Comparison of ENCODE assay signal across 8 mouse cellular contexts in the genomic region with DNA sequence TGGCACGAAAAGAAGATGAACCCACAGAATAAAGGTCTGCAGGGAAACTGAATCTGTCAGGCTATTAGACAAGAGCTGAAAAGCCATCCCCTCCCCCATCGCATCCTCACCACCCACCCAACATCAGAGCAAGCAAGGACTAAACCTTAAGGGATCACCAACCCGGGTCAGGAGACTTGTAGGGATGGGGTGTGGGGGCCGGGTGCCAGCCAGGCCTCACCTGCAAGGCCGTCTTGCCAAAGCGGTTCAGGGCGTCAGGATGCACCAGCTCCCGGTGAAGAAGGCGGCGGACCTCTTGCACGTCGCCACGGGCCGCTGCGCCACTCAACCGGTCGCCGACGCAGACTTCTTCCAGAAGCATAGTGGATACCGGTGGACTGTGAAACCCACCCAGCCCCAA. TPM values are rescaled to one million over a fixed set of nuclear protein-coding genes. Genes with fewer than 3 reads are reported as not detected.
DNase-seq lines count a peak whose midpoint lies in the region; ATAC-seq and TF ChIP-seq lines count a peak whose summit lies in the region.

No protein-coding gene starts in this region.

- under 1% methylated on average over 20 of the region's 20 CpGs for WGBS in neural tube, embryonic 11.5 days
- WGBS in forebrain, embryonic 10.5 days = under 1% methylated on average over 20 of the region's 20 CpGs
- under 1% methylated on average over 20 of the region's 20 CpGs for WGBS in liver, embryonic 13.5 days (ENCODE audit: insufficient replicate concordance)

- H3K4me2 ChIP-seq in neural tube, embryonic 11.5 days (ENCODE audit: low read depth) = peak overlapping the region; percentile 60
- H3K4me2 ChIP-seq in liver, embryonic 13.5 days = peak overlapping the region; percentile 94

- H3K4me3 ChIP-seq in gastrocnemius, adult 2 months = peak overlapping the region; percentile 75
- peak overlapping the region; percentile 70 for H3K4me3 ChIP-seq in neural tube, embryonic 11.5 days (ENCODE audit: low read depth, low read length)
- H3K4me3 ChIP-seq in forebrain, embryonic 10.5 days = peak overlapping the region; percentile 83
- peak overlapping the region; percentile 94 for H3K4me3 ChIP-seq in liver, embryonic 13.5 days (replicated peaks)

- intact Hi-C loops in gastrocnemius, adult 2 months (cut with DNase I) = no loop called here

- peak overlapping the region; percentile 97 for H3K27ac ChIP-seq in gastrocnemius, adult 2 months
- H3K27ac ChIP-seq in neural tube, embryonic 11.5 days (ENCODE audit: low read depth, low read length) = peak overlapping the region; percentile 68
- H3K27ac ChIP-seq in forebrain, embryonic 10.5 days = peak overlapping the region; percentile 92
- peak overlapping the region; percentile 97 for H3K27ac ChIP-seq in liver, embryonic 13.5 days

- no peaks in the 10 kb centered on the region for H3K36me3 ChIP-seq in neural tube, embryonic 11.5 days (ENCODE audit: control insufficient read depth, insufficient read depth, low read length)
- H3K36me3 ChIP-seq in forebrain, embryonic 10.5 days (replicated peaks) = peaks cover 10% of the 10 kb centered on the region
- peaks cover 21% of the 10 kb centered on the region for H3K36me3 ChIP-seq in liver, embryonic 13.5 days

- H3K4me1 ChIP-seq in neural tube, embryonic 11.5 days (ENCODE audit: control insufficient read depth, insufficient read depth, low read length) = peaks cover 18% of the 10 kb centered on the region
- peaks cover 47% of the 10 kb centered on the region for H3K4me1 ChIP-seq in forebrain, embryonic 10.5 days
- H3K4me1 ChIP-seq in liver, embryonic 13.5 days (replicated peaks) = peaks cover 49% of the 10 kb centered on the region

- H3K27me3 ChIP-seq in neural tube, embryonic 11.5 days (ENCODE audit: control insufficient read depth, insufficient read depth, low read length) = no peaks in the 10 kb centered on the region
- no peaks in the 10 kb centered on the region for H3K27me3 ChIP-seq in forebrain, embryonic 10.5 days (ENCODE audit: poor library complexity, severe bottlenecking)
- H3K27me3 ChIP-seq in liver, embryonic 13.5 days = no peaks in the 10 kb centered on the region

- H3K9ac ChIP-seq in neural tube, embryonic 11.5 days (ENCODE audit: low read length) = peak overlapping the region; percentile 78
- peak overlapping the region; percentile 96 for H3K9ac ChIP-seq in liver, embryonic 13.5 days

- peak; percentile 65 for DNase-seq in gastrocnemius, adult 2 months
- no peak for DNase-seq in gastrocnemius, postnatal 4 days (ENCODE audit: low spot score in 2 of 2)
- DNase-seq in neural tube, embryonic 11.5 days (ENCODE audit: low spot score) = no peak
- DNase-seq in neural tube, embryonic 10.5 days (ENCODE audit: extremely low spot score, low spot score) = no peak
- DNase-seq in forebrain, embryonic 10.5 days (ENCODE audit: extremely low spot score, low spot score) = no peak
- no peak for DNase-seq in liver, embryonic 13.5 days
- DNase-seq in testis, postnatal 10 days (ENCODE audit: low spot score) = peak; percentile 70
- DNase-seq in right cerebral cortex, postnatal 25 days = no peak

- H3K9me3 ChIP-seq in neural tube, embryonic 11.5 days (ENCODE audit: control insufficient read depth, low read length) = no peaks in the 10 kb centered on the region
- no peaks in the 10 kb centered on the region for H3K9me3 ChIP-seq in forebrain, embryonic 10.5 days
- H3K9me3 ChIP-seq in liver, embryonic 13.5 days (replicated peaks) = no peaks in the 10 kb centered on the region

- TF ChIP-seq CTCF in gastrocnemius, adult 2 months (IDR thresholded peaks at IDR 0.05) = no peak

- ATAC-seq in neural tube, embryonic 11.5 days (ENCODE audit: insufficient read depth, low FRiP score, low TSS enrichment) = no peak
- ATAC-seq in liver, embryonic 13.5 days (ENCODE audit: low read depth) = peak; percentile 6; the same call in 1 of the 2 replicates

RNA-seq across cellular contexts. Expression of a gene that starts 0.6 kb away (rescaled TPM):
- 1 to 10 TPM; 8.6 to 9.1 TPM for total RNA-seq in gastrocnemius, adult 2 months (2021)
- 10 to 100 TPM; 20.5 to 24.0 TPM for total RNA-seq in gastrocnemius, postnatal 4 days (2021)
- 79.4 and 87.1 TPM in 2 replicates for polyA plus RNA-seq in neural tube, embryonic 11.5 days (2014; fragmentation: Nextera tagmentation; extraction: Ambion mirVana)
- polyA plus RNA-seq in forebrain, embryonic 10.5 days (2016; fragmentation: Nextera tagmentation; extraction: Ambion mirVana) = 40.4 and 42.9 TPM in 2 replicates
- polyA plus RNA-seq in liver, embryonic 13.5 days (2015; fragmentation: Nextera tagmentation; extraction: Ambion mirVana) = 104 and 105 TPM in 2 replicates

RNA-seq across cellular contexts. Expression of a gene that starts 2.8 kb away (rescaled TPM):
- total RNA-seq in gastrocnemius, adult 2 months (2021) = 10 to 100 TPM; 11.0 to 12.6 TPM
- total RNA-seq in gastrocnemius, postnatal 4 days (2021) = 10 to 100 TPM; 18.1 to 21.3 TPM
- polyA plus RNA-seq in neural tube, embryonic 11.5 days (2014; fragmentation: Nextera tagmentation; extraction: Ambion mirVana) = 15.0 and 15.5 TPM in 2 replicates
- polyA plus RNA-seq in forebrain, embryonic 10.5 days (2016; fragmentation: Nextera tagmentation; extraction: Ambion mirVana) = 18.3 and 18.8 TPM in 2 replicates
- 9.9 and 10.3 TPM in 2 replicates for polyA plus RNA-seq in liver, embryonic 13.5 days (2015; fragmentation: Nextera tagmentation; extraction: Ambion mirVana)

RNA-seq across cellular contexts. Expression of a gene that starts 21.5 kb away (rescaled TPM):
- total RNA-seq in gastrocnemius, adult 2 months (2021) = not detected
- total RNA-seq in gastrocnemius, postnatal 4 days (2021) = not detected
- polyA plus RNA-seq in neural tube, embryonic 11.5 days (2014; fragmentation: Nextera tagmentation; extraction: Ambion mirVana) = 2.0 and 2.7 TPM in 2 replicates
- polyA plus RNA-seq in forebrain, embryonic 10.5 days (2016; fragmentation: Nextera tagmentation; extraction: Ambion mirVana) = 6.3 and 8.5 TPM in 2 replicates
- polyA plus RNA-seq in liver, embryonic 13.5 days (2015; fragmentation: Nextera tagmentation; extraction: Ambion mirVana) = 0.17 and 0.24 TPM in 2 replicates

RNA-seq across cellular contexts. Expression of a gene that starts 25.5 kb away (rescaled TPM):
- 10 to 100 TPM; 68.0 to 77.4 TPM for total RNA-seq in gastrocnemius, adult 2 months (2021)
- 10 to 100 TPM; 28.0 to 30.0 TPM for total RNA-seq in gastrocnemius, postnatal 4 days (2021)
- polyA plus RNA-seq in neural tube, embryonic 11.5 days (2014; fragmentation: Nextera tagmentation; extraction: Ambion mirVana) = 47.2 and 55.1 TPM in 2 replicates
- 45.2 and 48.5 TPM in 2 replicates for polyA plus RNA-seq in forebrain, embryonic 10.5 days (2016; fragmentation: Nextera tagmentation; extraction: Ambion mirVana)
- 85.5 and 86.2 TPM in 2 replicates for polyA plus RNA-seq in liver, embryonic 13.5 days (2015; fragmentation: Nextera tagmentation; extraction: Ambion mirVana)

RNA-seq across cellular contexts. Expression of a gene that starts 29.9 kb away (rescaled TPM):
- total RNA-seq in gastrocnemius, adult 2 months (2021) = 100 to 1,000 TPM; 168 to 178 TPM
- 100 to 1,000 TPM; 139 to 151 TPM for total RNA-seq in gastrocnemius, postnatal 4 days (2021)
- 79.1 and 81.5 TPM in 2 replicates for polyA plus RNA-seq in neural tube, embryonic 11.5 days (2014; fragmentation: Nextera tagmentation; extraction: Ambion mirVana)
- polyA plus RNA-seq in forebrain, embryonic 10.5 days (2016; fragmentation: Nextera tagmentation; extraction: Ambion mirVana) = 62.6 and 71.5 TPM in 2 replicates
- polyA plus RNA-seq in liver, embryonic 13.5 days (2015; fragmentation: Nextera tagmentation; extraction: Ambion mirVana) = 17.3 and 19.1 TPM in 2 replicates

Comparison
In these comparisons a context has a peak if more than half of its experiments do, and no peak if none do; other contexts are left out.
1. DNase-seq: peak in gastrocnemius, adult 2 months (single experiment) and testis, postnatal 10 days (single experiment); none in gastrocnemius, postnatal 4 days (0 of 2), neural tube, embryonic 11.5 days (single experiment), neural tube, embryonic 10.5 days (single experiment), forebrain, embryonic 10.5 days (single experiment), liver, embryonic 13.5 days (single experiment) and right cerebral cortex, postnatal 25 days (single experiment).
2. Peak in every context shown above with its lines, with median percentiles within 50 percentile points of each other: H3K27ac ChIP-seq and H3K4me3 ChIP-seq.